Mouse (Mus musculus): ENCODE data around the gene Fars2. TPM values are rescaled to one million over a fixed set of nuclear protein-coding genes. Genes with fewer than 3 reads are reported as not detected.

Fars2 gene
- polyA plus RNA-seq, 1 experiment from 2014 or later: 33.5 TPM

DNA sequence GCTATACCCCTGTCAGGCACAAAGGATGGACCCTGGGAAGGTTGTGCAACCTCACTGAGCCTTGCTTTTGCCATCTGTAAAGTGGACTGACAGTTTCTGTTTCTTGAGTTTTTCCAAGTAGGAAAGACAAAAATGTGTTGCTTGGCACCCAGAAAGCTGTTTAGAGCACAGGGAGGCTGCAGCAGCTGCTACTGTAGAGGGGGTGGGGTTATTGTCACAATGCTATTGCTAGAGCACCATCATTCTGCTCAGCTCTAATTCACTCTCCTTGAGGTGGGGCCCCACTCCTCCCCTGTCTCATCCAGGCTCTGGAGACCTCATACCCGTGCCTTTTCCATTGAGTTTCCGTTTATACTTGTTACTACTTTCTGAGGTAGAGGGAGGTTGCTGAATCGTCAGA lies 375.2 kb downstream of the Fars2 start:
- H3K36me3 ChIP-seq: no peaks in the 10 kb centered on the region
- no peak overlapping the region for H3K4me2 ChIP-seq
- ATAC-seq (ENCODE audit: low FRiP score): no peak
- H3K9ac ChIP-seq: no peak overlapping the region
- no peak overlapping the region for H3K4me3 ChIP-seq
- H3K9me3 ChIP-seq: no peaks in the 10 kb centered on the region
- H3K27me3 ChIP-seq: no peaks in the 10 kb centered on the region
- 72% methylated on average over 3 of the region's 3 CpGs for WGBS
- H3K4me1 ChIP-seq (replicated peaks): peaks cover 9% of the 10 kb centered on the region
- H3K27ac ChIP-seq: no peak overlapping the region

- no peak overlapping the region for H3K9ac ChIP-seq
- WGBS: 56% methylated on average over 2 of the region's 2 CpGs
- H3K4me2 ChIP-seq: no peak overlapping the region
- no peaks in the 10 kb centered on the region for H3K27me3 ChIP-seq
- peaks cover 9% of the 10 kb centered on the region for H3K4me1 ChIP-seq (replicated peaks)
- H3K36me3 ChIP-seq: no peaks in the 10 kb centered on the region
- no peak overlapping the region for H3K27ac ChIP-seq
- no peak for ATAC-seq (ENCODE audit: low FRiP score)
- H3K4me3 ChIP-seq: no peak overlapping the region
- H3K9me3 ChIP-seq: no peaks in the 10 kb centered on the region
Measured at GRCm38 (mm10) chr13:36493294-36493693, 376.1 kb downstream of the Fars2 start.

DNA sequence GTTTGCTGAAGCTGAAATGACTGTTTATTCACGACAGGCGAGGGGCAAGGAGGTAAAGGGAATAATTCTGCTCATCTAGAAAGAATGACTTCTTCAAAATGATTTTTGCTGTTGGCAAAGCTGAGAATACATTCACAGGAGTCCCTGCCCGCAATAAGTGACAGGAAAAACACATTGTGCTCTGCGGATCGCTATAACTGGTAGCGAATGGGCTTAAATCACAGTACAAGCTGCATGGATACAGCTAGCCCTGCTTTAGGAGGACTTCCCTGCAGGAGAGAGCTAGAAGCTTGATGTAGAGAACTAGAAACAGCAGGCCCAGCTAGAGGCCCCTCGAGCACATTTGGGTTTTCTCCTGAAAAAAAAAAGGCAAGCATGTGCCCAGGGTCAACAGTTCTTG lies 376.6 kb downstream of the Fars2 start:
- no peaks in the 10 kb centered on the region for H3K9me3 ChIP-seq

GRCm38 (mm10) chr13:36495980-36496379 lies 378.8 kb downstream of the Fars2 start:
- Histone ChIP-seq H3K27me3 (no peaks in the 10 kb centered on the region), H3K27ac (no peak overlapping the region)
- WGBS: 83% methylated on average over 2 of the region's 2 CpGs

More for the DNA sequence above, 376.6 kb downstream of the Fars2 start:
- Histone ChIP-seq H3K4me1 (replicated peaks) (peaks cover 9% of the 10 kb centered on the region), H3K4me2 (no peak overlapping the region), H3K27ac (no peak overlapping the region; the same call in 1 of the 2 replicates), H3K36me3 (no peaks in the 10 kb centered on the region), H3K4me3 (no peak overlapping the region), H3K27me3 (no peaks in the 10 kb centered on the region), H3K9ac (no peak overlapping the region)
- 85% methylated on average over 7 of the region's 7 CpGs for WGBS
- ATAC-seq (ENCODE audit: low FRiP score): no peak

GRCm38 (mm10) chr13:36497346-36497745 lies 380.1 kb downstream of the Fars2 start:
- Histone ChIP-seq H3K4me3 (no peak overlapping the region), H3K27me3 (no peaks in the 10 kb centered on the region), H3K4me1 (replicated peaks) (no peaks in the 10 kb centered on the region), H3K9me3 (no peaks in the 10 kb centered on the region), H3K27ac (no peak overlapping the region), H3K4me2 (no peak overlapping the region), H3K9ac (no peak overlapping the region), H3K36me3 (no peaks in the 10 kb centered on the region)
- ATAC-seq (ENCODE audit: low FRiP score): no peak
- WGBS: 87% methylated on average over 4 of the region's 4 CpGs

More at GRCm38 (mm10) chr13:36495980-36496379, 378.8 kb downstream of the Fars2 start:
- H3K4me1 ChIP-seq (replicated peaks): no peaks in the 10 kb centered on the region
- no peaks in the 10 kb centered on the region for H3K9me3 ChIP-seq
- no peak overlapping the region for H3K9ac ChIP-seq
- no peak overlapping the region for H3K4me2 ChIP-seq
- ATAC-seq (ENCODE audit: low FRiP score): no peak
- no peak overlapping the region for H3K4me3 ChIP-seq
- no peaks in the 10 kb centered on the region for H3K36me3 ChIP-seq

DNA sequence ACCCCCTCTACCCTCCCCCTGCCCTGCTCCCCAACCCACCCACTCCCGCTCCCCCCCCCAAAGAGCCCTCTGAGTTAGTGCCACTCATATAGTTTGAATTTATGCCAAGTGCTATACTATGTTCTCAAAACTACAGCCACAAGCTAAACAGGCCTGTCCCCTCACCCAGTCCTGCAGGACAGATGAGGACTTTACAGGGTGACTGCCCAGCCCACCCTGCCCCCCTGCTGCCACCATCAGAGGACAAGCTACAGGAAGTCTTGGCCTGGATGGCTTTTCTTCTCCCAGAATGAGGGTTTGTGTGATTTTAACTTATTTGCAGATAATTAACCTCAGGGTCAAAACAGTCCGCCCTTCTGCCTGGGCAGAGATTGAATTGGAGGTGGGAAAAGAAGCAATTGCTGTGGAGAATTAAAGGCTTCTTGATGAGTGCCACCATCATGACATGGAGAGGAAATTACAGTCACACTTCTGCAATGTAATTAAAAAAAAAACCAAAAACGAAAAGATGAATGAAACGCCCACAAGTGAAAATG lies 383.2 kb downstream of the Fars2 start:
- no peaks in the 10 kb centered on the region for H3K36me3 ChIP-seq
- H3K27me3 ChIP-seq: no peaks in the 10 kb centered on the region
- no peak overlapping the region for H3K9ac ChIP-seq
- no peak overlapping the region for H3K27ac ChIP-seq
- H3K9me3 ChIP-seq: no peaks in the 10 kb centered on the region
- H3K4me2 ChIP-seq: no peak overlapping the region
- no peaks in the 10 kb centered on the region for H3K4me1 ChIP-seq (replicated peaks)
- ATAC-seq (ENCODE audit: low FRiP score): no peak
- WGBS: 74% methylated on average over 4 of the region's 4 CpGs
- H3K4me3 ChIP-seq: no peak overlapping the region

- Histone ChIP-seq H3K9ac (no peak overlapping the region), H3K36me3 (no peaks in the 10 kb centered on the region), H3K9me3 (no peaks in the 10 kb centered on the region), H3K4me1 (replicated peaks) (no peaks in the 10 kb centered on the region), H3K27me3 (no peaks in the 10 kb centered on the region), H3K4me2 (no peak overlapping the region), H3K4me3 (no peak overlapping the region), H3K27ac (no peak overlapping the region)
- WGBS: 87% methylated on average over 3 of the region's 3 CpGs
- no peak for ATAC-seq (ENCODE audit: low FRiP score)
Measured at GRCm38 (mm10) chr13:36503551-36503950, 386.3 kb downstream of the Fars2 start.

GRCm38 (mm10) chr13:36503991-36504390 lies 386.8 kb downstream of the Fars2 start:
- H3K4me2 ChIP-seq: no peak overlapping the region
- H3K36me3 ChIP-seq: no peaks in the 10 kb centered on the region
- WGBS: 90% methylated on average over 7 of the region's 7 CpGs
- H3K27ac ChIP-seq: no peak overlapping the region
- ATAC-seq (ENCODE audit: low FRiP score): no peak
- no peak overlapping the region for H3K9ac ChIP-seq
- no peaks in the 10 kb centered on the region for H3K9me3 ChIP-seq
- H3K27me3 ChIP-seq: no peaks in the 10 kb centered on the region
- H3K4me1 ChIP-seq (replicated peaks): no peaks in the 10 kb centered on the region
- H3K4me3 ChIP-seq: no peak overlapping the region

DNA sequence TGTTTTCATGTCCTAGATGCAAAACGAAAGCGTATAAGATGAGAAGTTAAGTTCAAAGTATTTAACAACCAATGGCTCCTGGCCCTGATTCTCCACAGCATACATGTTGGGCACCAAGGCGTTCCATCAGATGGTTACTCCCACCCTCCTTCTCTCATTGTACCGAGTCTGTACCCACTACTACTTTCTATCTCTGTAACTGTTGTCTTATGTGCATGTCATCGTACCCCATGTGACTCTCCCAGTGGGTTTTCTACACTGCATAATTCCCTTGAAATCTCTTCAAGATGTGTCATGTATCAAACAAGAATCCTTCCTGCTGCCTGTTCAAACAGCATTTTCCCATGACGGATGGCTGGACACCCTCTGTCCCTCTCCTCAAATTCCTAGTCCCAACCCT lies 388.5 kb downstream of the Fars2 start:
- Histone ChIP-seq H3K27me3 (no peaks in the 10 kb centered on the region), H3K4me2 (no peak overlapping the region), H3K9ac (no peak overlapping the region), H3K9me3 (no peaks in the 10 kb centered on the region), H3K36me3 (no peaks in the 10 kb centered on the region), H3K27ac (no peak overlapping the region), H3K4me1 (replicated peaks) (no peaks in the 10 kb centered on the region), H3K4me3 (no peak overlapping the region)
- no peak for ATAC-seq (ENCODE audit: low FRiP score)
- WGBS: 89% methylated on average over 6 of the region's 6 CpGs

GRCm38 (mm10) chr13:36506315-36506714 lies 389.1 kb downstream of the Fars2 start:
- Histone ChIP-seq H3K9ac (no peak overlapping the region), H3K4me2 (no peak overlapping the region), H3K4me3 (no peak overlapping the region), H3K4me1 (replicated peaks) (no peaks in the 10 kb centered on the region), H3K9me3 (no peaks in the 10 kb centered on the region), H3K27me3 (no peaks in the 10 kb centered on the region), H3K27ac (no peak overlapping the region), H3K36me3 (no peaks in the 10 kb centered on the region)
- no peak for ATAC-seq (ENCODE audit: low FRiP score)
- 86% methylated on average over 5 of the region's 5 CpGs for WGBS

GRCm38 (mm10) chr13:36510161-36510560 lies 392.9 kb downstream of the Fars2 start:
- Histone ChIP-seq H3K9me3 (no peaks in the 10 kb centered on the region), H3K36me3 (no peaks in the 10 kb centered on the region), H3K9ac (no peak overlapping the region), H3K4me3 (no peak overlapping the region), H3K27me3 (no peaks in the 10 kb centered on the region), H3K27ac (no peak overlapping the region), H3K4me2 (no peak overlapping the region), H3K4me1 (replicated peaks) (no peaks in the 10 kb centered on the region)
- 82% methylated on average over 2 of the region's 2 CpGs for WGBS
- ATAC-seq (ENCODE audit: low FRiP score): no peak

DNA sequence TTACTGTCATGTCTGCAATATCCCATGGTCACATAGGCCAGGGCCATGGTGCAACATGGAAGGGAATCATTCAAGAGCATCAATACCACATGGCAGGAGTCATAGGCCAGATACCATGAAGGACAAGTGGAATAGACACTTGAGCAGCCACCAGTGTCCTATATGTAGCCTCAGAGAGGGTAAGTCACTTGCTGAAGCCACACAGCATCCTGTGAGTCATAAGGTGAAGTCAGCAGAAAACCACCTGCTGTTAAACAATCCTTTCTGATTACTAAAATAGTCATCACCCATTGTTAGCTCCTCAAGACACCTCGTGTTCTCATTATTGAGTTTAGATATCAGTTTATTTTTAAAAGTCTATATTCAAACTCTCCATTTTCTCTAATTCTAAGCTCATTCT lies 395.9 kb downstream of the Fars2 start:
- no peak overlapping the region for H3K4me3 ChIP-seq
- no peak for ATAC-seq (ENCODE audit: low FRiP score)
- H3K4me1 ChIP-seq (replicated peaks): peaks cover 8% of the 10 kb centered on the region
- H3K9me3 ChIP-seq: no peaks in the 10 kb centered on the region
- no peak overlapping the region for H3K27ac ChIP-seq
- H3K4me2 ChIP-seq: no peak overlapping the region
- H3K27me3 ChIP-seq: no peaks in the 10 kb centered on the region
- 74% methylated on average over 1 of the region's 1 CpGs for WGBS
- H3K9ac ChIP-seq: no peak overlapping the region
- no peaks in the 10 kb centered on the region for H3K36me3 ChIP-seq

DNA sequence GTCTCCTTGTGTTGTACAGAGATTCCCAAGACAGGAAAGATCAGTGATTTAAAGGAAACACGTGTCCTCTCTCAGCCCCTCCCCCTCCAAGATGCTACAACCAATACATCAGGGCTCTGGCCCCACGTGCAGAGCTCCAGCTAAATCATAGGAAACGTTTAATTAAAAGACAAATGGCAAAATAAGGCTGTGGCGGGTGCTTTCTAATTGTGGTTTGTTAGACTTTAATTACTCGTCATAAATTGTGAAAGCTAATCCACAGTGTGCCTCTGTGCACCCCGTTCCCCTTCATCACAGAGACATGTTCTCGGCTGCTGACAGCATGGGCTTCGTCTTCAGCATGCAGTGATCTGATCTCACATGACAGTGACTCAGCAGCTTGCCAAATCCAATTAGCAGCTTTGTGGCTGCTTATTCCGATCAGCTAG lies 400.9 kb downstream of the Fars2 start:
- H3K27ac ChIP-seq: peak overlapping the region; percentile 40
- no peak overlapping the region for H3K4me2 ChIP-seq
- no peaks in the 10 kb centered on the region for H3K27me3 ChIP-seq
- no peak overlapping the region for H3K4me3 ChIP-seq
- ATAC-seq (ENCODE audit: low FRiP score): peak; percentile 83
- H3K9ac ChIP-seq: no peak overlapping the region
- WGBS: 38% methylated on average over 9 of the region's 9 CpGs
- H3K36me3 ChIP-seq: no peaks in the 10 kb centered on the region
- peaks cover 14% of the 10 kb centered on the region for H3K4me1 ChIP-seq (replicated peaks)
- H3K9me3 ChIP-seq: no peaks in the 10 kb centered on the region

All from hindbrain, embryonic 13.5 days (tissue).